Mouse (Mus musculus) kidney, adult 8-10 months (tissue): ENCODE results near the gene Zkscan6.

Experiments used
- DNase-seq, 2 experiments: peaks; one replicate each; pipeline ENCODE4 v3.0.0; 2022

The Zkscan6 gene

GRCm38 (mm10) chr11:65806909-65807504, at the start of gene Zkscan6:
TSS of gene Zkscan6 (plus strand) at chr11:65807175.
- peak; percentile 87 to 92 for DNase-seq

- DNase-seq, result no peak
These were observed 47.6 kb upstream of the Zkscan6 start for GRCm38 (mm10) chr11:65759350-65759749.

DNA sequence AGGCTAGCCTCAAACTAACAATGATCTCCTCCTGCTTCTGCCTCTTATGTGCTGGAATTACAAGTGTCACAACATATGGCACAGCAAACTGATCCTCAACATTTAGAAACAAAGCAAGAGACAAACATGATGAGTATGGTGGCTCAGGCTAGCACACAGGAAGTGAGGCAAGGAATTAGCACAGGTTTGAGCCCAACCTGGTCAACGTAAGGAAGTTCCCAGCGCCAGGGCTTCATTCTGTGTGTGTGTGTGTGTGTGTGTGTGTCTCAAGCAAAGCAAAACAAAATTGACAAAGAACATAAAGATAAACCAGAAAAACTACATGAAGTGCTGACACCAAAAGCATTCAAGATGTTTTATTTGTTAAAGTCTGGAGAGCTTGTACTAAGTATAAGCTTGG, 46.1 kb upstream of the Zkscan6 start:
- no peak for DNase-seq

GRCm38 (mm10) chr11:65768445-65768844, 38.5 kb upstream of the Zkscan6 start:
- DNase-seq, result no peak

DNA sequence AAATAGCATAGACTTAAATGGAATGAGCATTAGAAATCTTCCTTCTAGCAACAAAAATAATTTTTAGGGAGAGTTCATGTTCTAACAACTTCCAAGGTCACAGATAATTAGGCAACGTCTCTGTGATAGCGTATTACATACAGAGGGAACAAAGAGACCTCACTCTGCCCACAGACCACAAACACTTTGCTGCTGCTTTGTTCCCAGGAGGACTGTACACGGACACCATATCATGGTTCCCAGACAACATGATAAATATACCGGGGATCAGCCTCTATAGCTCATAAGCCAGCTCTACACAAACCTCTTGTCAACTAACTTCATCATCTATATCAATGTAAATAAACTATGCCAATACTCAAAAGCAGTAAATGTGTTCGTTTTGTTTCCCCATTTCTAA, 37.0 kb upstream of the Zkscan6 start:
- DNase-seq, result no peak

DNA sequence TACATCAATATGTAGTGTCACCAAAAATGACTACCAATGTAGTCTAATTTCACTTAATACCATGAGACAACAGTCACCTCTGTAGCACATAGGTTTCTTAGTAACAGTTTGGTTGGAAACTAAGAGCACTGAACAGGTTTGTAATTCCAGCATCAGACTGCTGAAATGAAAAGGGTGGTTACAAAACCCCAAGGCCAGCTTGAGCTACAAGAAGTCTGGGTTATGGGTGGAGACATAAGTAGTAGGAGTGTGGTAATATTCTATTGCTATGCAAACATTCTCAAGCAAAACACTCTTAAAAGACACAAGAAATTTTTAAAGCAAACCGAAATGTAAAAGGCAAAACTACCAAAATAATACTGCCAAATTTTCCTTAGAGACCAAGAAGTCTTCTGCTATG, 35.4 kb upstream of the Zkscan6 start:
- no peak for DNase-seq

GRCm38 (mm10) chr11:65773535-65773934, 33.4 kb upstream of the Zkscan6 start:
- no peak for DNase-seq

DNA sequence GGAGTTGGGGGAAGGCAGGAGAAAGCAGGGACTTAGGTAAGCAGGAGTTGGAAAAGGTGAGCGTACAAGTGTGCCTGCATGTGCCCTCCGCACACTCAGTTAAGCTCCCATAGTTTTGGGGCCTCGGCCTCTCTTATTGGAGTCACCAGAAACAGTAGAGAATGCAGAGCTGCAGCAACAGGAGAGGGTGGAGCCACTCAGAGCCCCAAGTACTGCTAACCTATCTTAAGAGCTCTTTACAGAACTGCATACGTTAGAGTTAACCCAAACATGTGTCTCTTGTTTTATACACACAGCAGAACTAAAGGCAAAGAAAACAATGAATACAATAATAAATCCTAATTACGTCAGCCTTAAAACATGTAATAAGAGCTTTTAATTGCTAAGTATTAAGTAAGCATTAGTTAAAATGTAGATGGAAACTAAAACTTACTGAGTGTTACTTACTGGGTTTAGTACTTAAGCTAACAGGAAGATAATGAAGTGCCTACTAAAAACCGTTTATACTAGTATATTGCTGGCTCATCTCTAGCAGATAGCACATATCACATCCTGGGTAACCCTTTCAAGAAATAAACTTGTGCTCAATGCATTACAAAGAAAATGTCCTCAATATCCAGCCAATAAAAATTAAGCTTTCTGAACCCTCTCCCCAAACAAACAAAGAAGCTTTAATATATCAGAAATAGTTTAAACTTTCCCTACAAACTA, 32.9 kb upstream of the Zkscan6 start:
- no peak for DNase-seq

DNA sequence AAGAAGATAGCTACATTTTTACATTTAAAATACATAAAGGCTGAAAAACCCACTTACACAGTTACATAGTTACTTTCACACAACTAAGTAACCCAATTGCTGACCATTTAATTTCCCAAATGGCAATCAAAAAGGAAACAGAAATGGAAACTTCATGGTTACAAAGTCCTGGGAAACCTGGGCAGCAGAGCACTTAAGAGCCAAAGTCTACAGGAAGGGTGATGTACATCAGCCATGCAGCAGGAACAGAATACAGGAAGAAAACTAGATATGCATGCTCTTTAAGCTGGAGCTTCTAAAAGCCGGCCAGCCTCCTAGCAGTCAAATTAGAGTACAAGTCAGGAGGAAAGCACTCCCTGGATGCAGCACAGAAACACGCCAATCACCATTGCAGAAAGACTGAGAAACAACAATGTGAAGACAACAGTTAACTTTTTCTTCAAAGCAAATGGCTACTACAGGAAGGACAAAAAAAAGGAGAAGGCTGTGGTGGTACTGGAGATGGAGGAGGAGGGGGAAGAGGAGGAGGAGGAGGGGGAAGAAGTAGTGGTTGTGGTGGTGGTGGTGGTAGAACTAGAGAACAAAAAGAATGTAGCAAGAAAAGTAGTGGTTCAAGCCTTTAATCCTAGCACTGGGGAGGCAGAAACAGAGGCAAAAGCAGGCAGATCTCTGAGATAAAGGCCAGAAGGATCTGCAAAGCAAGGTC, 29.9 kb upstream of the Zkscan6 start:
- peak; percentile 9 to 18 for DNase-seq

DNA sequence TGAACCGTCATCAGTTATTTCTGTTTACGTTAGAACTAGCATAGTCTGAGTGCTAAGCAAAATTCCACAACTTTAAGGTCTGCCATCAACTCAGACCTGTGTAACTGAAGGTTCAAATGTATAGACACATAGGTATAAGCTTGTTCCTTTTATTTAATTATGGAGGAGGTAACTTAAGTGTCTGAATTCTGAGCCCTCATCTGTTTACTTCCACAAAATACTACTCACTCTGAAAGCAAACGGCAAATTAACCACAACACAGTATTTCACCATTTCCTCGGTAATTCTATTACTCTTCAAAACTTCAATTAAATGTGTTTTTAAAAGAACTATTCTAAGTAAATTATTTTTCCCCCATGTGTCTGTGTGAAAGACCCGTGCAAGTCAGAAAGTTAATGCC, 29.2 kb upstream of the Zkscan6 start:
- DNase-seq, result no peak

DNA sequence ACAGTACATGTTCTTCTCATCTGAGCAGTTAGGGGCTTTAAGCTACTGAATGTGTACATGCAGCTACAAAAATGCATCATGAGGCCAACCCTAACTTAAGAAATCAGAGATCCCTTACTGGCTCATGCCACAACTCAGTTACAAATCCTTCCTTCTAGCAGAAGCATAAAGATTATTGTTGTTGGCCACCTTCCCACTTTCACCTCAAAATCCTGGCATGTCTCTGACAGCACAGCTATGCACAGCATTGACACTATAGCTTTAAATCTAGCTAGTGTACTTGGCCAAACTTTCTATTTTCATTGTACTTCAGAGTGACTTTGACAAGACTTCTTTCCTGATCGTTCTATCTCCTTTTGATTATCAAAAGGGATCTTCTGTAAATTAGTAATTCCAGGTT, 27.9 kb upstream of the Zkscan6 start:
- peak in 1 of 2 experiments; percentile 5 for DNase-seq

DNA sequence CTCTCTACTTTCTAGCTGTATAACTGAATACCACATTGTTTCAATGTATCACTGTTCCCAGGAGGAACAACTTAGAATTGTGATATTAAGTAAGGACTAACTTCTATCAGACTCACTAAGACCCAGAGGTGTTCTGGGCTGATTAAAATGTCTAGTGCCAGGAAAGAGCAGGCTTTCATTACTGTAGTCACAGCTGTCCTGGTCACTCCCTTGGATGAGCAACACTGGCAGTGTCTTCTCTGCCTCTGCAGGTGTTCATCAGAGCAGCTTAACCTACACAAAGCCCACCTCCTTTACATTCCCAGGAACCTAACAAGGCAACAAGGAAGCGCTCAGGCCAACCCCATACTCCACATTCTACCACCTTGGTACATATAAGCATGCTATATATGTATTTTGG, 27.4 kb upstream of the Zkscan6 start:
- DNase-seq, result no peak

- no peak for DNase-seq
These were observed 25.4 kb upstream of the Zkscan6 start for GRCm38 (mm10) chr11:65781596-65781995.

DNA sequence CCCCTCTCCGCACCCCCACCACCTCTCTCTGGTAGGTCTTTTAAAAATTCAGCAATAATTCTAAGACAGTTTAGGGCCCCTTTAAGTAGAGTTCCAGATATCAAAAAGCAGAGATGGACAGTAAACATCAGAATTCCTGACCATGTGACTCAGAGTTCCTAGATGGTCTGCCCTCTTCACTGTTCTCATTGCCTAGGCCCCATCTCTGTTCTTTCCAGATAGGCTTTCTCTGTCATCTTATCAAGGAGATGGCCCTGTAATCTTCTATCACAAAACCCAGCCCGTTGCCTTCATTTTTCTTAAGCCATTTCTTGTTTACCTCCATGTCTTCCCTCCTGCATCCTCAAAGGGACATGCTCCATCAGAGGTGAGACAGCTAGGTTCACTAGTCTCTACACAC, 20.8 kb upstream of the Zkscan6 start:
- DNase-seq, result no peak

DNA sequence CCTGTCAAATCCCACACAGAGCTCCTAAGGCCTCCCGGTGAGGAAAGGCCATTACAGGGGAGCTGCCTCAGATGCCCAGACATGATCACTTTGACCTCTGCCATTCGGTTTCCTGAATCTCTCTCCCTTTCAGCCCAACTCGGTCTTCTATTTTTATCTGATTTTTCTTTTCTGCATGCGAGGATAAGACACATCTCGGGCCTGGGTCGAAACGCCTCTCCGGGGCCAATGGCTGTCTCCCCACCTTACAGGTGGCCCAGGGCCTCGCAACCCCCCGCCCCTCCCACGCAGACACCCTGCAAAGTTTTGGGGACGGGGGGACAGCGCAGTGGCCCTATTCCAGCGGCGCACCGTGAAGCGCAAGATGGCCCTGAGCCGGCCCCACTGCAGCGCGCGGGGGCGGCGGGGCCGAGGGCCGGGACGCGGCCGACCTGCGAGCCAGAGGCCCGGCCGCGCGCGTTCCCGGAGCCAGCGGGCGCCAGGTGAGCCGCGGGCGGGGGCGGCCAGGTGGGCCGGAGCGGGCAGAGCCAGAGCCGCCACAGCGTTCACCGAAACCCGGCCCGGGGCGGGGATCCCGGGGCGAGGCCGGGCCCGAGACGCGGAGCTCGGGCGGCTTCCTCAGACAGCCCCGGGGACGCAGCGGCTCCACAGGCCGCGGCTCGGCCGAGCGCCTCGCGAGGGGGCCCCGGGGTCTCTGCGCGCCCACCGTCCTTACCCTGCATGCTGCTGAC, 19.4 kb upstream of the Zkscan6 start:
- DNase-seq, result peak; percentile 8 to 9

DNA sequence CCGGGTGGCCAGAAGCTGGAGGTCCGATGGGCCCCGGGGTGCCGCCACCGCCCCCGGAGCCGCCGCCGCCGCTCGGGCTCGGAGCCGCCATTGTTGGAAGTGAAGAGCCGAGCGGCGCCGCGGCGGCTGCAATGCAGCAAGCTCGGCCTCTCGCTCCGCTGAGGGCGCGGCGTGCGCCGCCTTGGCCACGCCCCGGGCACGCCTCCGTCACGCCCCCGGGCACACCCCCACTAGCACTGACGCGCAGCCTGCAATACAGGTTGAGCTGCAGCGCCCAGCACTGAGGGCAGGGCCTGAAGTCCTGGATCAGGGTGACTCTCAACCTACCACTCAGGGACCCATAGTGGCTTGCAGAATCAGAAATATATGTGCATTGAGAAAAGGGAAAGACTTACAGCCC, 18.8 kb upstream of the Zkscan6 start, which contains the start of gene Map2k4:
Map2k4 (minus strand) TSS at position 144 of the 400 bp plus-strand sequence.
- DNase-seq, result peak; percentile 90 to 93

- DNase-seq, result no peak
These were observed 12.4 kb upstream of the Zkscan6 start for GRCm38 (mm10) chr11:65794428-65795219.

DNA sequence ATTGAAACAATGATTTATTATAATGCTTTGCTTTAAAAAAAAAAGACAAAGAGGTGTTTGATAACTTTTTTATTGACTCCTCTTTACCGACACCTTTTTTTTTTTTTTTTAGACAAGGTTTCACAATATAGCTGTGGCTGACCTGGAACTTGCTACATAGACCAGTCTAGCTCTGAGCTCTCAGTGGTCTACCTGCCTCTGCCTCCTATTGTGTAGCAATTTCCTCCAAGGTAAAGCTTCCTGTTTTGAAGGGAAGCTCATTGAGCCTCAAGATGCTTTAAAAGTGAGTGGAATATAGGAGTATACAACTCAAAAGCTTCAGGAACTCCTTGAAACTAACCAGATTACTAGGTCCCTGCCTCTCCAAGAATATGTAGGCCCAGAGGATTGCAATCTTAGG, 11.1 kb upstream of the Zkscan6 start:
- no peak for DNase-seq

- no peak for DNase-seq
These were observed 5.1 kb upstream of the Zkscan6 start for GRCm38 (mm10) chr11:65801899-65802298.

GRCm38 (mm10) chr11:65806321-65806904, 562 bp upstream of the Zkscan6 start:
- DNase-seq, result peak in 1 of 2 experiments; percentile 40

- no peak for DNase-seq
These were observed 626 bp downstream of the Zkscan6 start for GRCm38 (mm10) chr11:65807601-65808000.

DNA sequence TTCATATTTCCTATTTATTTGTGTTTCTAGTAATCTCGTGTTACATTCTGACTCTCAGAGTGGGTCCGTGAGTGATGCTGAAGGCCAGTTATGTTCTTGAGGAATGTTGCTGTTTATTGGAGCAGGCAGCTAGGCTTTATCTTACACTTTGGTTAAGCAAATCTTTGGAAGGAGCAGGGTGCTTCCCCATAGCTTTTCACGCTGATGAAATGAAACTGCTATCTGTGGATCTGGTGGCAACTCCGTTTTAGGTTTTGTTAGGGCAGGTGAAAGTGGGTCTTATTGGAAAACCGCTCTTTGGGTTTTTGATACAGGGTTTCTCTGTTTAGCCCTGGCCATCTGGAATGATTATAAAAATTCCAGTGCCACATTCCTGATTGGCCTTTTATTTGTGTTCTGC, 5.1 kb downstream of the Zkscan6 start:
- DNase-seq, result no peak
